Mouse (Mus musculus): ENCODE results near the gene Dync1li2.

The Dync1li2 gene

DNA sequence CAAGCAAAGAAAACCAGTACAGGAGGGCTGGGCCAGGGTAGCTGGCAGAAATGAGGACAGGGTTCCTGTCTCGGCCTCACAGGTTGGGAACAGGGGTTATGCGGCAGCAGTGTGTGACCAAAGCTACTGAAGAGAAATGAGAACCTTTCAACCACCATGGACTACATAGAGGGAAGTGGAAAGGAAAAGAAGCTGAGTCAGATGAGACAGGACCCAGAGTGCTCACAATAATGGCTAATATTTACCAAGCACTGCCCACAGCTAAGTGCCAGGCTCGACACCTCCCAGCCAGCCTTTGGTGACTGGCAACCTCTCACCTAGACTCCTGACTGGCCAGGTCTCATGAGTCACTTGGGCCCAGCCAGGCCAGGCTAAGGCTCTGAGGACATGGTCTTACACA lies 58.9 kb downstream of the Dync1li2 start:
- DNase-seq (ENCODE audit: extremely low spot score, low read depth, low spot score) = no peak

- DNase-seq (ENCODE audit: extremely low spot score, low read depth, low spot score) = no peak
Observed at GRCm38 (mm10) chr8:104383296-104383695, 59.6 kb downstream of the Dync1li2 start.

DNA sequence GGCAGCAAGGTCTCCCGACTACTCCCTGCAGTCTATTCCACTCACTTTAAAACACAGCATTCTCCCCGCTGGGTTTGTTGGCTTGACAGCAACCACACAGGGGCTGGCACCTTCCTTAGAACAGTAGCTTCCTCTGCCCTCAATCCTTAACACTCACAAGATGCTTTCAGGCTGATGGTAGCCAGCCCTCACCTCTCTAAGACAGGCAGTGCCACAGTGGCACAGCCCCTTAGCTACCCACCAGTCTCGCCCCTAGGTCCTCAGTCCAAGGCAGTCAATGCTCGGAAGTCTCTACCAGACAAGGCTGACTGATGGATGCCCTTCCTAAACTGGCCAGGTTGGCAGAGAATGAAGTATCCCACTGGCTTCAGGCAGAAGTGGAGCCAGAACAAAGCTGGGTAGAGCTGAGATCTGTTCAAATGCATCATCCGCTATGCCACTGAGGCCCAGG lies 61.9 kb downstream of the Dync1li2 start:
- DNase-seq (ENCODE audit: extremely low spot score, low read depth, low spot score) = no peak

DNA sequence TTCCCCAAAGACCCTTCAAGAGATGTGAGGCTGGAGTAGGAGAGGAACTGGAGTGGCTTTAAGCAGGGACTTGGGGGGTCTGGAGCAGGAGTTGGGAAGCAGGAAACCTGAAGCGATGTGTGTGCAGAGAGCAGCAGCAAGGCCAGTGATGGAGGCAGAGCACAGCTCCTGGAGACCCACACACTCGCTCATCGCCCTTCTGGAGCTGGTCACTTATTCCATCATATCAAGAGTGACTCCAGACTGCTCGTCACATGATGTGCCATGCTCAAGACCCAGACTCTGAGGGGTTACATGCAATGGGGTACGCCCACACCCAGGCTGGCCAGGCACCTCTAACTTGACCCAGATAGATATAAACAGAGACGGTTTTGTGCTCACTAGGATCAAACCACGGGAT lies 62.6 kb downstream of the Dync1li2 start:
- no peak for DNase-seq (ENCODE audit: extremely low spot score, low read depth, low spot score)

DNA sequence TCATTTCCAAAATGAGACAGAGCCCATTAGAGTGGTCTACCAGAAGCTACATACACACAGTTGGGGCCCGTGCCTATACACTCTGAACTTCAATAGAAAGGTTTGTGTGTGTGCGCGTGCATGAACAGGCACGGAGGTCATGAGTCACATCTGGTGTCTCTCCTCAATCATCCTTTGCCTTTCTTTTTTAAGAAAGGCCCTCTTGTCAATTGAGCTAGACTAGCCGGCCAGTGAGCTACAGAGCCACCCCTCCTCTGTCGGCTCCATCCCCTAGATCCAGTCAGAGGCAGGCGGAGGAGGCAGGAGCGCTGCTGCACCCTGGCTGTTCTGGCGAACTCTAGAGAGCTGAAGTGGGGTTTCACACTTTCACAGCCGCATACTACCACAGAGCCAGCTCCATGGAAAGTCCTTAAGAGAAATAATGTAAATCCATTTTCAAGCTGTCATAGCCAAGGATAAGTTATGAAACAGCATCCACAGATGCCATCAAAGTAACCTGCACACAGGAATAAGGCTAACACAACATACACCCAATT lies 63.5 kb downstream of the Dync1li2 start:
- no peak for DNase-seq (ENCODE audit: extremely low spot score, low read depth, low spot score)

- no peak for DNase-seq (ENCODE audit: extremely low spot score, low read depth, low spot score)
Observed at GRCm38 (mm10) chr8:104376669-104377068, 66.2 kb downstream of the Dync1li2 start.

DNA sequence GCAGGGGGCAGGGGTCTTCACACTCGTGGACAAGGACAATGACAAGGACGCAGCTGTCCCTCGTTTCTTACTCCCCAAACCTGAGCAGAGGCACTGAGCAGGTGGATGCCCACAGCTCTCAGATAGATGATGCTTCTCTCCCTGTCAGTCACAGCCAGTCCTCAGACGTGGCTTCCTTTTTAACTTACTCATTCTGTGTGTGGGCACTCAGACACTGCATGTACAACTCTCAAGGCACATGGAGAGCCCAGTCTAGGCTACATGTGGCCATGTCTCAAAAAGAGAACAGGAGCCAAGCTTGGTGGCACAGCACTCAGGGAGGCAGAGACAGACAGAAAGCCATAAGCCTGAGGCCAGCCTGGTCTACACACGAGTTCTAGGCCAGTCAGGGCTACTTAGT lies 66.9 kb downstream of the Dync1li2 start:
- DNase-seq (ENCODE audit: extremely low spot score, low read depth, low spot score) = no peak

GRCm38 (mm10) chr8:104374864-104375846 lies 67.7 kb downstream of the Dync1li2 start:
- DNase-seq (ENCODE audit: extremely low spot score, low read depth, low spot score) = no peak

- DNase-seq (ENCODE audit: extremely low spot score, low read depth, low spot score) = no peak
Observed at GRCm38 (mm10) chr8:104374269-104374668, 68.6 kb downstream of the Dync1li2 start.

- no peak for DNase-seq (ENCODE audit: extremely low spot score, low read depth, low spot score)
Observed at GRCm38 (mm10) chr8:104373779-104374178, 69.1 kb downstream of the Dync1li2 start.

DNA sequence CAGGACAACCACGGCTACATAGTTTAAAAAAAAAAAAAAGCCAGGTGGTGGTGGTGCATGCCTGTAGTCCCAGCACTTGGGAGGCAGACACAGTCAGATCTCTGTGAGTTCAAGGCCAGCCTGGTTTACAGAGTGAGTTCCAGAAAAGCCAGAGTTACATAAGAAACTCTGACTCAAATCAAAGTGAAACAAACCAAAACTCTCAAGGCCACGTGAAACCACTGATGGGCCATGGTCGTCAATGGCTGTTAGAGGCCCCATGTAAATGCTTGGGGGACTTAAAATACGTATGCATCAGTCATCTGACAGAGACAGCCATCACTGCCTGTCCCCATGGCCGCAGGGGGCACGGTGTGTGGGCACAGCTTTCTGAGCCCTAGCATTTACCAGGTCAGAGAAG lies 71.7 kb downstream of the Dync1li2 start:
- no peak for DNase-seq (ENCODE audit: extremely low spot score, low read depth, low spot score)

GRCm38 (mm10) chr8:104370071-104370470 lies 72.8 kb downstream of the Dync1li2 start:
- DNase-seq (ENCODE audit: extremely low spot score, low read depth, low spot score) = no peak

DNA sequence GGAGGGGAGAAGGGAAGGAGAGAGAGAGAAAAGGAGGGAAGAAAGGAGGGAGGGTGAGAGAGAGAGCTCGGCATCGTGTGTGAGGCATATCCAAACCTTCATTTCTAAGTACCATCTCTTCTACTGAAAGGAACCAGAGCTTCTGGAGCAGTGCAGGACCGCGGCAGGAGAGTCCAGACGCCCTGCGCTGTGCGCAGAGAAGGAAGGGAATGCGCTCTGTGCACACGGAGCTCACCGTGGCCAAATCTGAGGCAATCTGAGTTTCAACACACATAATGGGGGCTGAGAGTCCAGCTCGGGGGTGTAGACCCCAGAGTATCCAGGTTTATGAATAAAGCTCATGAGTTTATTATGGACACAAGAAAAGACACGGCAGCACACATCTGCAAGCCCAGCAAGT lies 73.3 kb downstream of the Dync1li2 start:
- no peak for DNase-seq (ENCODE audit: extremely low spot score, low read depth, low spot score)
